Mouse (Mus musculus) midbrain, embryonic 14.5 days (tissue): ENCODE measurements at regions not wholly inside any gene's neighbourhood (a gene's known extent, or its start where the extent isn't known, plus 50 kb on each side); places are given as distances from the start of the nearest gene placed in this dataset.

ENCODE experiments used
- ATAC-seq: fragments of 200-750 bp; cut with Nextera tagmentation; 2 replicates; pipeline ENCODE4 v1.8.0; 2017; ENCODE audit warnings: moderate number of reproducible peaks, moderate library complexity; ENCODE audit not compliant: low FRiP score, low TSS enrichment
- DNase-seq: peaks from one replicate; pipeline ENCODE4 v3.0.0-alpha.2; 2015
- H3K27ac ChIP-seq: fragments of 300-500 bp; sonication (generic); replicated peaks from 2 replicates; pipeline ENCODE4 v1.5.1; 2014; ENCODE audit warnings: mild to moderate bottlenecking, low read depth, low read length, moderate library complexity
- H3K27me3 ChIP-seq: fragments of 300-500 bp; sonication (generic); 2 replicates; pipeline ENCODE4 v1.6.1; 2014; ENCODE audit warnings: low read length, control low read depth, mixed read lengths; ENCODE audit not compliant: control insufficient read depth, insufficient read depth
- H3K36me3 ChIP-seq: fragments of 300-500 bp; sonication (generic); 2 replicates; pipeline ENCODE4 v1.6.1; 2014; ENCODE audit warnings: low read length, control low read depth; ENCODE audit not compliant: control insufficient read depth, insufficient read depth
- H3K4me1 ChIP-seq: fragments of 300-500 bp; sonication (generic); 2 replicates; pipeline ENCODE4 v1.6.1; 2014; ENCODE audit warnings: mild to moderate bottlenecking, antibody characterized with exemption, low read length, control low read depth; ENCODE audit not compliant: control insufficient read depth, insufficient read depth
- H3K4me2 ChIP-seq: fragments of 300-500 bp; sonication (generic); 2 replicates; pipeline ENCODE4 v1.6.1; 2014; ENCODE audit warnings: mild to moderate bottlenecking, low read length, moderate library complexity
- H3K4me3 ChIP-seq: fragments of 300-500 bp; sonication (generic); replicated peaks from 2 replicates; pipeline ENCODE4 v1.5.1; 2014; ENCODE audit warnings: low read depth, low read length
- H3K9ac ChIP-seq: fragments of 300-500 bp; sonication (generic); replicated peaks from 2 replicates; pipeline ENCODE4 v1.6.1; 2014; ENCODE audit warnings: mild to moderate bottlenecking, low read length, moderate library complexity
- H3K9me3 ChIP-seq: fragments of 300-500 bp; sonication (generic); 2 replicates; pipeline ENCODE4 v1.6.1; 2016; ENCODE audit warnings: low read length, control low read depth, mixed read lengths; ENCODE audit not compliant: control insufficient read depth
- WGBS: fragments of 180-500 bp; shearing (Covaris S2); extraction: QIAGEN DNeasy Blood & Tissue Kit; methylation state at CpG from one replicate; pipeline ENCODE4 v1.1.7; 2014; 5-methylcytosine and 5-hydroxymethylcytosine counted together

- Histone ChIP-seq H3K4me2 (no peak overlapping the region), H3K27me3 (no peaks in the 10 kb centered on the region), H3K36me3 (no peaks in the 10 kb centered on the region), H3K9me3 (no peaks in the 10 kb centered on the region), H3K27ac (no peak overlapping the region), H3K4me3 (no peak overlapping the region), H3K9ac (no peak overlapping the region), H3K4me1 (no peaks in the 10 kb centered on the region)
- no peak for DNase-seq
- no peak for ATAC-seq
- 93% methylated on average over 8 of the region's 8 CpGs for WGBS
These were observed 120.5 kb upstream of the Gm5148 start for GRCm38 (mm10) chr3:37844731-37845312.

- H3K4me1 ChIP-seq: no peaks in the 10 kb centered on the region
- no peak for ATAC-seq
- no peaks in the 10 kb centered on the region for H3K27me3 ChIP-seq
- H3K36me3 ChIP-seq: no peaks in the 10 kb centered on the region
- H3K9ac ChIP-seq: no peak overlapping the region
- H3K27ac ChIP-seq: no peak overlapping the region
- no peak overlapping the region for H3K4me3 ChIP-seq
- WGBS: 75% methylated on average over 7 of the region's 7 CpGs
- no peaks in the 10 kb centered on the region for H3K9me3 ChIP-seq
- no peak for DNase-seq
- H3K4me2 ChIP-seq: no peak overlapping the region
These were observed 118.0 kb upstream of the Gm5148 start for GRCm38 (mm10) chr3:37842289-37842688.

GRCm38 (mm10) chr3:37838896-37839295 is 114.6 kb upstream of the Gm5148 start:
- Histone ChIP-seq H3K4me3 (no peak overlapping the region), H3K27me3 (no peaks in the 10 kb centered on the region), H3K4me1 (no peaks in the 10 kb centered on the region), H3K27ac (no peak overlapping the region), H3K9me3 (no peaks in the 10 kb centered on the region), H3K36me3 (no peaks in the 10 kb centered on the region), H3K9ac (no peak overlapping the region), H3K4me2 (no peak overlapping the region)
- ATAC-seq (no peak), DNase-seq (no peak)
- 84% methylated on average over 11 of the region's 11 CpGs for WGBS

- Histone ChIP-seq H3K4me1 (no peaks in the 10 kb centered on the region), H3K36me3 (no peaks in the 10 kb centered on the region), H3K9me3 (no peaks in the 10 kb centered on the region), H3K27me3 (no peaks in the 10 kb centered on the region), H3K27ac (no peak overlapping the region), H3K4me2 (no peak overlapping the region), H3K9ac (no peak overlapping the region), H3K4me3 (no peak overlapping the region)
- 82% methylated on average over 5 of the region's 5 CpGs for WGBS
- no peak for ATAC-seq
- DNase-seq: no peak
These were observed 112.5 kb upstream of the Gm5148 start for GRCm38 (mm10) chr3:37836749-37837148.

- no peak overlapping the region for H3K9ac ChIP-seq
- DNase-seq: no peak
- no peaks in the 10 kb centered on the region for H3K4me1 ChIP-seq
- no peak overlapping the region for H3K27ac ChIP-seq
- WGBS: 89% methylated on average over 2 of the region's 2 CpGs
- H3K27me3 ChIP-seq: no peaks in the 10 kb centered on the region
- H3K9me3 ChIP-seq: no peaks in the 10 kb centered on the region
- no peaks in the 10 kb centered on the region for H3K36me3 ChIP-seq
- no peak overlapping the region for H3K4me2 ChIP-seq
- no peak overlapping the region for H3K4me3 ChIP-seq
- ATAC-seq: no peak
These were observed 111.4 kb upstream of the Gm5148 start for GRCm38 (mm10) chr3:37835687-37836086.

GRCm38 (mm10) chr3:37835135-37835534 is 110.8 kb upstream of the Gm5148 start:
- Histone ChIP-seq H3K9ac (no peak overlapping the region), H3K27me3 (no peaks in the 10 kb centered on the region), H3K36me3 (no peaks in the 10 kb centered on the region), H3K9me3 (no peaks in the 10 kb centered on the region), H3K27ac (no peak overlapping the region), H3K4me2 (no peak overlapping the region), H3K4me3 (no peak overlapping the region), H3K4me1 (no peaks in the 10 kb centered on the region)
- ATAC-seq (no peak), DNase-seq (no peak)
- 90% methylated on average over 5 of the region's 5 CpGs for WGBS

GRCm38 (mm10) chr3:37834626-37835025 is 110.3 kb upstream of the Gm5148 start:
- Histone ChIP-seq H3K36me3 (no peaks in the 10 kb centered on the region), H3K4me1 (no peaks in the 10 kb centered on the region), H3K4me3 (no peak overlapping the region), H3K9me3 (no peaks in the 10 kb centered on the region), H3K9ac (no peak overlapping the region), H3K27me3 (no peaks in the 10 kb centered on the region), H3K4me2 (no peak overlapping the region), H3K27ac (no peak overlapping the region)
- ATAC-seq (no peak), DNase-seq (no peak)
- 89% methylated on average over 3 of the region's 3 CpGs for WGBS

GRCm38 (mm10) chr3:37833387-37833786 is 109.1 kb upstream of the Gm5148 start:
- ATAC-seq (no peak), DNase-seq (no peak)
- Histone ChIP-seq H3K9me3 (no peaks in the 10 kb centered on the region), H3K4me3 (no peak overlapping the region), H3K27ac (no peak overlapping the region), H3K4me2 (no peak overlapping the region), H3K9ac (no peak overlapping the region), H3K4me1 (no peaks in the 10 kb centered on the region), H3K27me3 (no peaks in the 10 kb centered on the region), H3K36me3 (no peaks in the 10 kb centered on the region)
- WGBS: 78% methylated on average over 4 of the region's 4 CpGs

- DNase-seq (no peak), ATAC-seq (no peak)
- H3K27ac ChIP-seq: no peak overlapping the region
- no peaks in the 10 kb centered on the region for H3K27me3 ChIP-seq
- no peak overlapping the region for H3K4me2 ChIP-seq
- H3K4me3 ChIP-seq: no peak overlapping the region
- no peaks in the 10 kb centered on the region for H3K36me3 ChIP-seq
- H3K9ac ChIP-seq: no peak overlapping the region
- H3K4me1 ChIP-seq: no peaks in the 10 kb centered on the region
- H3K9me3 ChIP-seq: no peaks in the 10 kb centered on the region
- WGBS: 89% methylated on average over 1 of the region's 1 CpGs
These were observed 103.3 kb upstream of the Gm5148 start for GRCm38 (mm10) chr3:37827546-37827945.
